Mouse (Mus musculus) E14TG2a.4 (cell line): ENCODE measurements around the gene Krtap28-13.
A peak's percentile ranks its signal among the peaks of the same experiment; 100 is the strongest.

Experiments used
- H3K27me3 ChIP-seq: 2 replicates; pipeline ENCODE4 v1.6.1; 2014; ENCODE audit warnings: low read length, control low read depth; ENCODE audit not compliant: insufficient read depth
- H3K36me3 ChIP-seq: 2 replicates; pipeline ENCODE4 v1.6.1; 2014; ENCODE audit warnings: low read length, control low read depth; ENCODE audit not compliant: insufficient read depth
- H3K4me1 ChIP-seq: replicated peaks from 2 replicates; pipeline ENCODE4 v1.6.1; 2014; ENCODE audit warnings: low read depth, low read length, control low read depth
- H3K4me3 ChIP-seq: replicated peaks from 2 replicates; pipeline ENCODE4 v1.5.1; 2014; ENCODE audit warnings: mild to moderate bottlenecking, low read length
- H3K9me3 ChIP-seq: 2 replicates; pipeline ENCODE4 v1.6.1; 2014; ENCODE audit warnings: low read length, control low read depth
- CTCF ChIP-seq: conservative IDR thresholded peaks from 2 replicates; pipeline ENCODE4 v1.5.1; 2014; ENCODE audit warnings: low read length
- NANOG ChIP-seq: IDR thresholded peaks from 2 replicates; pipeline ENCODE4 v1.6.1; 2014; ENCODE audit warnings: borderline replicate concordance, low read length, mixed read lengths
- POU5F1 ChIP-seq: IDR thresholded peaks from 2 replicates; pipeline ENCODE4 v1.6.1; 2014; ENCODE audit warnings: low read length, borderline replicate concordance

Krtap28-13 gene

GRCm38 (mm10) chr1:83076190-83076917 is 15.6 kb downstream of the Krtap28-13 start:
- H3K4me1 ChIP-seq = no peaks in the 10 kb centered on the region
- H3K27me3 ChIP-seq = no peaks in the 10 kb centered on the region
- H3K4me3 ChIP-seq = no peak overlapping the region
- H3K36me3 ChIP-seq = no peaks in the 10 kb centered on the region
- TF ChIP-seq CTCF (peak; percentile 94), POU5F1 (no peak), NANOG (no peak)
- no peaks in the 10 kb centered on the region for H3K9me3 ChIP-seq

DNA sequence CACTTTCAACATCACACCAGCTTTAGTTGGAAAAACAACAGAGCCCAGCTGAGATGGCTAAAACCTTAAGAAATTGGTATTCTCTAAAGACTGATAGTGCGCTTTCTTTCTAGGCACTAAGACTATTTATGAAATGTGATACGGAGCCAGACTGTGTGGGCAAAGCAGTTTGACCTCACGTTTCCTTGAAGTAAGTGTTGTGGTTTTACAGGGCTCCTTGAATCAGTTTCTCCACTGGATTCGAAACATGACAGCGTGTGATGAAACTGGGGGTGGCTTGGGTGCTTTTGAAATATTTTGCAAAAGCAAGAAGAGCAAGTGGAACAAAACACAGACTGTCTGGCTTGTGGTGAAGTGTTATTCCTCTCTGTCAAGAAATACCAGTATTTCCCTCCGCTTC is 16.3 kb downstream of the Krtap28-13 start:
- H3K9me3 ChIP-seq = no peaks in the 10 kb centered on the region
- no peak overlapping the region for H3K4me3 ChIP-seq
- H3K27me3 ChIP-seq = no peaks in the 10 kb centered on the region
- TF ChIP-seq NANOG = no peak
- no peak for TF ChIP-seq POU5F1
- no peak for TF ChIP-seq CTCF
- no peaks in the 10 kb centered on the region for H3K36me3 ChIP-seq
- no peaks in the 10 kb centered on the region for H3K4me1 ChIP-seq

DNA sequence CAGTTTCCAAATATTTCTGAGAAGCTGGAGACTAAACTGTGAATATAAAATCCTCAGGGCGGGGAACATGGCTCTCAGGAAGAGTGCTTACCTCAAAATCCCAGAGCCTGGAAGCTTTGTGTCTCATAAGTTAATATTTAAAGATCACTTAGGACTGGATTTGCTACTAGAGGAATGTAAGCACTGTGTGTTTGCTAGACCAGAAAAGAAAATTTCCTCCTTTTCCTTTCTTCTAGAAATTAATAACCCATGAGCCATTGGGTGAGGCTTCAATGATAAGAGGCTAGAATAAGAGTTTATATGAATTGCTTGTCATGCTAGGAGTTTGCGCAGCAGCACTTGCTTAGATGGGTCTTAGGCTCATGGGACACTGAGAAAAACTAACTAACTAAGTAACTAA is 24.1 kb downstream of the Krtap28-13 start:
- H3K9me3 ChIP-seq = no peaks in the 10 kb centered on the region

DNA sequence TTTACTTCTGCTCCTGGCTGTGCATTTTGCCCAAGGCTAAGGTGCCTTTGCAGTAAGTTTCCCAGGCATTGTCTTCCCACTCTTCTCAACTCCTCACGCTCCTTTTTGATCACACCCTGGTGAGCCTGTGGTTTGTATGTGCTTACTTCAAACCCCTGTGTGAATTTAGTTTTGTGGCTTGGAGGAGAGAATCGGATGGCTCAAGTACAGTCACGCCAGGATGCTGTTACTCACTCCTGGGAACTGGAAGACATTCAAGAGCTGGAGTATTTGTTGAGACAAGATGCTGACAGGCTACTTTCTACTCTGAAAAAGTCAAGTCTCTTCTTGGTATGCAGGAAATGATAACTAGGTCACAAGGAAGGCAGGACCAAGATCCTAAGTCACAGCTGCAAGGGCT is 30.5 kb downstream of the Krtap28-13 start:
- Histone ChIP-seq H3K27me3 (no peaks in the 10 kb centered on the region), H3K4me3 (no peak overlapping the region), H3K36me3 (no peaks in the 10 kb centered on the region), H3K9me3 (no peaks in the 10 kb centered on the region), H3K4me1 (no peaks in the 10 kb centered on the region)
- no peak for TF ChIP-seq NANOG
- TF ChIP-seq CTCF = no peak
- TF ChIP-seq POU5F1 = no peak

More for the DNA sequence above, 24.1 kb downstream of the Krtap28-13 start:
- Histone ChIP-seq H3K4me1 (no peaks in the 10 kb centered on the region), H3K4me3 (no peak overlapping the region), H3K36me3 (no peaks in the 10 kb centered on the region), H3K27me3 (no peaks in the 10 kb centered on the region)
- TF ChIP-seq NANOG (no peak), CTCF (no peak), POU5F1 (no peak)

DNA sequence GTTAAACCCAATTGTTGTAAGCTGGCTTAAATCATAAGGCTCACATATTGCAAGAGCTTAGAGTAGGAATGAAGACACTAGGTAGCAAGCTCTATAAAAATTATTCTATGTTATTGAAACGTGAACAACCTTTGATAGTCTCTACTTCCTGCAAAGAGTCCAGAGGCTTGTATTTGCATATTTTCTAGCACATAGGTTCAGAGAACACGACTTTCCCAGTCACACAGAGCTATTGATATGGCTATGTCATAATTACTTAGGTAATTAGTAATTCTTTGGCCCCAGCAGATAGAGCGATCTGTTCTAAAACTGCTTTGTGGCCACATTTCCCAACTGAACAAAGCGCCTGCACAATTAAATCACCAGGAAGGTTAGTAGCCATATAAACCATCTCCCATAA is 36.2 kb downstream of the Krtap28-13 start:
- H3K27me3 ChIP-seq = no peaks in the 10 kb centered on the region
- no peaks in the 10 kb centered on the region for H3K9me3 ChIP-seq
- TF ChIP-seq NANOG (no peak), CTCF (no peak), POU5F1 (no peak)

GRCm38 (mm10) chr1:83099160-83099559 is 38.4 kb downstream of the Krtap28-13 start:
- Histone ChIP-seq H3K36me3 (no peaks in the 10 kb centered on the region), H3K4me3 (no peak overlapping the region), H3K9me3 (no peaks in the 10 kb centered on the region), H3K4me1 (no peaks in the 10 kb centered on the region), H3K27me3 (no peaks in the 10 kb centered on the region)
- TF ChIP-seq POU5F1 = no peak
- no peak for TF ChIP-seq CTCF
- no peak for TF ChIP-seq NANOG

More for the DNA sequence above, 36.2 kb downstream of the Krtap28-13 start:
- no peak overlapping the region for H3K4me3 ChIP-seq
- H3K4me1 ChIP-seq = no peaks in the 10 kb centered on the region
- H3K36me3 ChIP-seq = no peaks in the 10 kb centered on the region

GRCm38 (mm10) chr1:83099580-83100137 is 38.9 kb downstream of the Krtap28-13 start:
- Histone ChIP-seq H3K4me3 (no peak overlapping the region), H3K27me3 (no peaks in the 10 kb centered on the region), H3K36me3 (no peaks in the 10 kb centered on the region), H3K4me1 (no peaks in the 10 kb centered on the region), H3K9me3 (no peaks in the 10 kb centered on the region)
- TF ChIP-seq POU5F1 (no peak), NANOG (no peak), CTCF (no peak)

DNA sequence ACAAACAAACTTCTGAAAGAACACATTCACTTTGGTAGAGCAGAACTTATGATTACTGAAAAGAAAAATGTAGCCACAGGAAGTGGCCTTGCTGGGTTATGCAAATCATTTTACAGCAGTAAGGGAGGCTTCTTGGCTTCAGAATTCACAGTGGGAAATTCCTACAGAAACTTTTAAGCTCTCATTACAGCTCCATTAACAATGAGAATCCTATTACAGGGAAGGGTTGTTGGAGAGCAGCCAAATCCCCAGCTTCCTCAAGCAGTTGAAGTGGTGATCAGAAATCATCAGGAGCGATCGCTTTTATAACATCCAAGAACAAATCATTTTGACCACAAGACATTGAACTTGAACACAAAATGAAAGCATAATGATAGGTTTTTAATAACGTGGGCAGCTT is 41.2 kb downstream of the Krtap28-13 start:
- H3K4me1 ChIP-seq = no peaks in the 10 kb centered on the region
- no peak for TF ChIP-seq CTCF
- no peak for TF ChIP-seq POU5F1
- no peak for TF ChIP-seq NANOG
- H3K27me3 ChIP-seq = no peaks in the 10 kb centered on the region
- no peak overlapping the region for H3K4me3 ChIP-seq
- H3K36me3 ChIP-seq = no peaks in the 10 kb centered on the region
- H3K9me3 ChIP-seq = no peaks in the 10 kb centered on the region

DNA sequence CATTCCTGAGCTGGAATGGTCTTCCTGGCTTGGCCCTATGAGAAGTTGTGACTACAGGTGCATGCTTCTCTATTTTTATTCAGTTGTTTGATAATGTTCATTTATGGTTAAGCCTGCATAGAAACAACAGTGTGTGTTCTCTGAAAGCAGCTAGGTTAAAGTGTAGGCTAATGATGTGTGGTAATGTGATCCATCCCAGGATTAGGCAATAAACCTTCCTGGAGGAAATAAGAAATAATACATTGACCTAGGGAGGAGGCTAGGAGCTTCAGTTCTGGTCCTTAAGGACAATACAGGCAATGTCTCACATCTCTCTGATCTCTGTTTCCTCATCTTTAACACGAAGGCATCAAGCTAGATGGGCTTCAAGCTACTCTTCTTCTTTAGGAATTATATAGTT is 44.7 kb downstream of the Krtap28-13 start:
- TF ChIP-seq POU5F1 (no peak), CTCF (no peak), NANOG (no peak)
- no peaks in the 10 kb centered on the region for H3K36me3 ChIP-seq
- no peak overlapping the region for H3K4me3 ChIP-seq
- H3K4me1 ChIP-seq = no peaks in the 10 kb centered on the region
- H3K27me3 ChIP-seq = no peaks in the 10 kb centered on the region
- no peaks in the 10 kb centered on the region for H3K9me3 ChIP-seq
